13 mouse cellular contexts compared by ENCODE assay signal in the genomic region with DNA sequence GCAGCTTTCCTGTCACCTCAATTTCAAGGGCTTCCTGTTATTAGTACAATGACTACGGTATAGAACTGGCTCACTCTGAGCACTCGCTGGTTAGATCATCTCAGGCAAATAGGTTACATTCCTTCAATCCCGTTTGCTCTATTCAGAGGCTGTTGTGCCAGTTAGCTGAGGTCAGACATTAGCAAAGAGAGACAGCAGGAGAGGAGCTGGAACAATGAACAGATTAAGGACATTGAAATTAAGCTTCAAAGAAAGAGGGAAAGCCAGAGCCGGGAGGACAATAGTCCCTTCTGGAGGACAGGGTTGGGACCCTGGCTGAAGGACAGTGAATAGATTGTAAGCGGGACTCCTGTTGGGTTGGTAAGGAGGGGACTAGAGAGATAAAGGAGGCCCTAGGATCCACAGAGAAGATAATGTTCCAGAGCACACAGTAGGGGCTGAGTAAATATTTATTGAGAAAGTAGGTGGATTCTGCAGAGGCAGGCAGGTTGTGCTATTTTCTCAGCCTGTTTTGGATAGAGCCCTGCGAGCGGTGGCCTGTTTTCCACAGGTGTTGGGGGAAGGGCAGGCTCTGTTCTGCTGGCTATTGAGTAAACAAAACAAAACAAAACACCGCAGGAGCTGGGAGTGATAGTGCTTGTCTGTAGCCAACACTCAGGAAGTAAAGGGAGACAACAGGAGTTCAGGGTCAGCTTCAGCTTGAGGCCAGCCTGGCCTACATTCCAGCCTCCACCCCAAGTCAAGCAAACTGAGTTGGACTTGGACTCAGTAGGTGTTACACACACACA. TPM values are rescaled to one million over a fixed set of nuclear protein-coding genes. Genes with fewer than 3 reads are reported as not detected.
DNase-seq lines count a peak whose midpoint lies in the region; ATAC-seq lines count a peak whose summit lies in the region.
"Had no signal": no experiment of that assay in that cellular context is flagged by ENCODE, and none has a peak within 500 bp of the region (broad histone marks: within the 10 kb centered on the region; RNA-seq: fewer than 3 reads in every experiment).

No protein-coding gene starts in this region.

- H3K4me1 ChIP-seq in hindbrain, embryonic 10.5 days (replicated peaks) = peaks cover 31% of the 10 kb centered on the region
- H3K4me1 ChIP-seq in hindbrain, embryonic 14.5 days (replicated peaks; ENCODE audit: control insufficient read depth, insufficient read depth, low read length) = no peaks in the 10 kb centered on the region
- peaks cover 11% of the 10 kb centered on the region for H3K4me1 ChIP-seq in midbrain, embryonic 13.5 days (replicated peaks)

- WGBS in hindbrain, embryonic 10.5 days = 8% methylated on average over 8 of the region's 8 CpGs
- 11% methylated on average over 8 of the region's 8 CpGs for WGBS in hindbrain, embryonic 14.5 days
- WGBS in midbrain, embryonic 13.5 days = 7% methylated on average over 8 of the region's 8 CpGs

- no peaks in the 10 kb centered on the region for H3K36me3 ChIP-seq in hindbrain, embryonic 10.5 days
- H3K36me3 ChIP-seq in hindbrain, embryonic 14.5 days (replicated peaks; ENCODE audit: control insufficient read depth, insufficient read depth) = no peaks in the 10 kb centered on the region
- no peaks in the 10 kb centered on the region for H3K36me3 ChIP-seq in midbrain, embryonic 13.5 days

- peak overlapping the region; percentile 65 for H3K27ac ChIP-seq in hindbrain, embryonic 10.5 days
- no peak overlapping the region for H3K27ac ChIP-seq in hindbrain, embryonic 14.5 days
- H3K27ac ChIP-seq in midbrain, embryonic 13.5 days = no peak overlapping the region

- H3K27me3 ChIP-seq in hindbrain, embryonic 10.5 days (ENCODE audit: insufficient read depth, poor library complexity, severe bottlenecking) = peaks cover 27% of the 10 kb centered on the region
- H3K27me3 ChIP-seq in hindbrain, embryonic 14.5 days (ENCODE audit: control insufficient read depth, insufficient read depth, low read length) = 0 out of 2 replicates have a peak, but pooled peaks cover 3% of the 10 kb centered on the region
- H3K27me3 ChIP-seq in midbrain, embryonic 13.5 days = peaks cover 14% of the 10 kb centered on the region

- peak; percentile 20 for DNase-seq in hindbrain, embryonic 10.5 days (ENCODE audit: low spot score)
- DNase-seq in hindbrain, embryonic 14.5 days (ENCODE audit: low spot score) = no peak
- DNase-seq in Muller cell, postnatal 12 days (ENCODE audit: inconsistent ontology term) = peak; percentile 89
- DNase-seq in embryo, embryonic 11 days = peak; percentile 29
- no peak for DNase-seq in thymus, postnatal 36 days
- DNase-seq in ovary, postnatal 36 days (ENCODE audit: low spot score) = no peak
- DNase-seq: adrenal gland, postnatal 14 days; cerebellum, postnatal 36 days; kidney, postnatal 14 days; left cerebral cortex, postnatal 4 days had no signal

- H3K9ac ChIP-seq in hindbrain, embryonic 14.5 days = no peak overlapping the region
- no peak overlapping the region for H3K9ac ChIP-seq in midbrain, embryonic 13.5 days (replicated peaks)

- no peak overlapping the region for H3K4me3 ChIP-seq in hindbrain, embryonic 10.5 days
- H3K4me3 ChIP-seq in hindbrain, embryonic 14.5 days (replicated peaks; ENCODE audit: low read length) = no peak overlapping the region
- no peak overlapping the region for H3K4me3 ChIP-seq in midbrain, embryonic 13.5 days (replicated peaks)

- H3K4me2 ChIP-seq in hindbrain, embryonic 14.5 days (replicated peaks) = no peak overlapping the region
- H3K4me2 ChIP-seq in midbrain, embryonic 13.5 days (replicated peaks) = no peak overlapping the region

- no peak for ATAC-seq in hindbrain, embryonic 14.5 days (ENCODE audit: low FRiP score)
- ATAC-seq in midbrain, embryonic 13.5 days = peak; percentile 82
- ATAC-seq in inflammation-experienced regulatory T-cells, adult 6 months = no peak
- ATAC-seq: CD4-positive, CD25-positive, alpha-beta regulatory T cell, adult 4 months had no signal

- H3K9me3 ChIP-seq in hindbrain, embryonic 10.5 days = no peaks in the 10 kb centered on the region
- H3K9me3 ChIP-seq in hindbrain, embryonic 14.5 days (ENCODE audit: control insufficient read depth, low read length) = no peaks in the 10 kb centered on the region
- H3K9me3 ChIP-seq in midbrain, embryonic 13.5 days = no peaks in the 10 kb centered on the region

RNA-seq across cellular contexts. Expression of gene Nudt4, which starts 32.1 kb away (rescaled TPM):
- polyA plus RNA-seq in hindbrain, embryonic 10.5 days (2016; fragmentation: Nextera tagmentation; extraction: Ambion mirVana) = 76.4 and 86.5 TPM in 2 replicates
- 98.9 and 102 TPM in 2 replicates for polyA plus RNA-seq in hindbrain, embryonic 14.5 days (2014; fragmentation: Nextera tagmentation; extraction: Ambion mirVana)
- polyA plus RNA-seq in midbrain, embryonic 13.5 days (2015; fragmentation: Nextera tagmentation; extraction: Ambion mirVana) = 65.5 and 72.5 TPM in 2 replicates
- 10 to 100 TPM in 2 of 3 experiments, 1 to 10 TPM in 1; 9.7 to 17.0 (median 12.9) TPM for polyA plus RNA-seq in inflammation-experienced regulatory T-cells, adult 6 months (2017; shearing (Covaris generic))

Comparison
In these comparisons a context has a peak if more than half of its experiments do, and no peak if none do; other contexts are left out.
1. DNase-seq: peak in hindbrain, embryonic 10.5 days (single experiment), Muller cell, postnatal 12 days (single experiment) and embryo, embryonic 11 days (single experiment); none in hindbrain, embryonic 14.5 days (single experiment), thymus, postnatal 36 days (0 of 2) and ovary, postnatal 36 days (single experiment).